Mouse (Mus musculus) naive thymus-derived CD4-positive, alpha-beta T cell, adult 5 months (primary cell): ENCODE measurements around the gene Vmn1r157. TPM values are rescaled to one million over a fixed set of nuclear protein-coding genes. Genes with fewer than 3 reads are reported as not detected.

Source experiments
- polyA plus RNA-seq: library from polyadenylated mRNA; unstranded; fragments of 100-300 nt; shearing (Covaris generic); gene quantifications from one replicate; pipeline ENCODE4 v1.2.1, GENCODE M21; 2017

Gene Vmn1r157
- not detected for polyA plus RNA-seq

GRCm38 (mm10) chr7:22761397-22761796, at the start of gene Vmn1r157:
Gene Vmn1r157, plus strand, starts transcription at chr7:22761697.

GRCm38 (mm10) chr7:22719610-22720009, 41.9 kb upstream of the Vmn1r157 start, which contains the start of gene Gm4567:
Gene Gm4567, minus strand, starts transcription at chr7:22719710.

GRCm38 (mm10) chr7:22790682-22791081, 29.2 kb downstream of the Vmn1r157 start, which contains the start of gene Vmn1r158:
Gene Vmn1r158, minus strand, starts transcription at chr7:22790782.

Other genes starting within 250 kb of the Vmn1r157 start
- gene Vmn1r152, start 238.7 kb upstream of the Vmn1r157 start, polyA plus RNA-seq = not detected
- not detected for gene Gm8677, start 226.8 kb upstream of the Vmn1r157 start, polyA plus RNA-seq
- not detected for gene Gm4201, start 196.4 kb upstream of the Vmn1r157 start, polyA plus RNA-seq
- gene Gm4565, start 173.6 kb upstream of the Vmn1r157 start, polyA plus RNA-seq = 0.24 TPM
- gene Vmn1r155, start 103.7 kb upstream of the Vmn1r157 start, polyA plus RNA-seq = not detected
- not detected for gene Gm8693, start 69.4 kb upstream of the Vmn1r157 start, polyA plus RNA-seq
- not detected for gene Gm4567, start 42.0 kb upstream of the Vmn1r157 start, polyA plus RNA-seq
- gene Vmn1r158, start 29.1 kb downstream of the Vmn1r157 start, polyA plus RNA-seq = not detected
- gene Vmn1r159, start 81.9 kb downstream of the Vmn1r157 start, polyA plus RNA-seq = not detected
- gene Vmn1r160, start 109.5 kb downstream of the Vmn1r157 start, polyA plus RNA-seq = not detected
- not detected for gene Gm4214, start 223.0 kb downstream of the Vmn1r157 start, polyA plus RNA-seq